In genomic region chr5:134650926-134651325, GRCm38 (mm10) we compare ENCODE assay signal across 8 mouse cellular contexts. TPM values are rescaled to one million over a fixed set of nuclear protein-coding genes. Genes with fewer than 3 reads are reported as not detected.
DNase-seq lines count a peak whose midpoint lies in the region; ATAC-seq and TF ChIP-seq lines count a peak whose summit lies in the region.
"Had no signal": no experiment of that assay in that cellular context is flagged by ENCODE, and none has a peak within 500 bp of the region (broad histone marks: within the 10 kb centered on the region; RNA-seq: fewer than 3 reads in every experiment).

No protein-coding gene starts in this region.

- ATAC-seq in intestine, embryonic 14.5 days (replicated peaks; ENCODE audit: low FRiP score, low TSS enrichment, low read depth), result no peak
- ATAC-seq in intestine, embryonic 16.5 days, result no peak
- no peak; the same call in 1 of the 2 replicates for ATAC-seq in G1E (ENCODE audit: extremely low read depth, insufficient number of reproducible peaks, low FRiP score, poor library complexity, severe bottlenecking)

- H3K4me1 ChIP-seq in intestine, embryonic 14.5 days (replicated peaks; ENCODE audit: control insufficient read depth, insufficient read depth, low read length), result no peaks in the 10 kb centered on the region
- H3K4me1 ChIP-seq in intestine, embryonic 16.5 days (ENCODE audit: control insufficient read depth, insufficient read depth, low read length), result no peaks in the 10 kb centered on the region
- no peaks in the 10 kb centered on the region for H3K4me1 ChIP-seq in G1E (ENCODE audit: insufficient read depth, low read depth, low read length)
- H3K4me1 ChIP-seq: liver, embryonic 15.5 days had no signal

- 46% methylated on average over 4 of the region's 5 CpGs for WGBS in intestine, embryonic 14.5 days
- 39% methylated on average over 4 of the region's 5 CpGs for WGBS in intestine, embryonic 16.5 days

- H3K9ac ChIP-seq in intestine, embryonic 14.5 days (ENCODE audit: low read length), result no peak overlapping the region
- no peak overlapping the region for H3K9ac ChIP-seq in intestine, embryonic 16.5 days (ENCODE audit: low read depth, low read length)
- H3K9ac ChIP-seq: liver, embryonic 15.5 days had no signal

- TF ChIP-seq CTCF in G1E (IDR thresholded peaks at IDR 0.05; ENCODE audit: low read depth, low read length), result peak; percentile 42

- no peaks in the 10 kb centered on the region for H3K9me3 ChIP-seq in intestine, embryonic 14.5 days (ENCODE audit: control insufficient read depth, low read length)
- no peaks in the 10 kb centered on the region for H3K9me3 ChIP-seq in intestine, embryonic 16.5 days (ENCODE audit: control insufficient read depth, low read length)
- no peaks in the 10 kb centered on the region for H3K9me3 ChIP-seq in G1E (replicated peaks)
- H3K9me3 ChIP-seq: liver, embryonic 15.5 days had no signal

- peak; percentile 70 for DNase-seq in intestine, embryonic 14.5 days (ENCODE audit: low spot score)
- DNase-seq in B cell, adult 2 months, result peak; percentile 81
- DNase-seq in G1E (ENCODE audit: low spot score), result no peak
- DNase-seq in embryo, embryonic 11 days, result peak; percentile 29
- peak; percentile 72 to 77 for DNase-seq in lung, adult 18-20 months
- peak; percentile 76 for DNase-seq in splenic B cell, adult 2 months (ENCODE audit: low read depth, low spot score)

- H3K36me3 ChIP-seq in intestine, embryonic 14.5 days (ENCODE audit: control insufficient read depth, insufficient read depth, low read length), result no peaks in the 10 kb centered on the region
- no peaks in the 10 kb centered on the region for H3K36me3 ChIP-seq in intestine, embryonic 16.5 days (ENCODE audit: control insufficient read depth, insufficient read depth, low read length)
- no peaks in the 10 kb centered on the region for H3K36me3 ChIP-seq in G1E (replicated peaks)
- no peaks in the 10 kb centered on the region for H3K36me3 ChIP-seq in splenic B cell, adult 2 months (ENCODE audit: control insufficient read depth, insufficient read depth, low read length, poor library complexity, severe bottlenecking)
- H3K36me3 ChIP-seq: liver, embryonic 15.5 days had no signal

- H3K4me3 ChIP-seq in intestine, embryonic 14.5 days (ENCODE audit: low read depth, low read length), result no peak overlapping the region
- no peak overlapping the region for H3K4me3 ChIP-seq in intestine, embryonic 16.5 days (ENCODE audit: low read length)
- no peak overlapping the region for H3K4me3 ChIP-seq in G1E (ENCODE audit: low read depth, low read length)
- H3K4me3 ChIP-seq: liver, embryonic 15.5 days had no signal

- H3K27me3 ChIP-seq in intestine, embryonic 14.5 days (replicated peaks; ENCODE audit: control insufficient read depth, insufficient read depth, low read length), result no peaks in the 10 kb centered on the region
- no peaks in the 10 kb centered on the region for H3K27me3 ChIP-seq in intestine, embryonic 16.5 days (replicated peaks; ENCODE audit: control insufficient read depth, insufficient read depth, low read length)
- H3K27me3 ChIP-seq in G1E (ENCODE audit: insufficient read depth, low read length), result peaks cover 24% of the 10 kb centered on the region
- H3K27me3 ChIP-seq in splenic B cell, adult 2 months (ENCODE audit: control insufficient read depth, insufficient read depth, low read length, poor library complexity, severe bottlenecking), result no peaks in the 10 kb centered on the region
- H3K27me3 ChIP-seq: liver, embryonic 15.5 days had no signal

- no peak overlapping the region for H3K4me2 ChIP-seq in intestine, embryonic 14.5 days (ENCODE audit: low read length)
- H3K4me2 ChIP-seq in intestine, embryonic 16.5 days (ENCODE audit: low read depth, low read length), result no peak overlapping the region
- H3K4me2 ChIP-seq: liver, embryonic 15.5 days had no signal

- no peak overlapping the region for H3K27ac ChIP-seq in intestine, embryonic 14.5 days (ENCODE audit: low read depth)
- no peak overlapping the region for H3K27ac ChIP-seq in intestine, embryonic 16.5 days (ENCODE audit: low read length)
- H3K27ac ChIP-seq: liver, embryonic 15.5 days had no signal

RNA-seq across cellular contexts. Expression of gene Eif4h, which starts 11.6 kb away (rescaled TPM):
- polyA plus RNA-seq in intestine, embryonic 14.5 days (2014; fragmentation: Nextera tagmentation; extraction: Ambion mirVana), result 437 and 474 TPM in 2 replicates
- 362 and 396 TPM in 2 replicates for polyA plus RNA-seq in intestine, embryonic 16.5 days (2015; fragmentation: Nextera tagmentation; extraction: Ambion mirVana)
- total RNA-seq in G1E (2014; fragmentation: Nextera tagmentation) (326 and 375 TPM in 2 replicates), G1E (2017) (258 and 290 TPM in 2 replicates)
- polyA plus RNA-seq in G1E (2012), result 367 TPM in 2 replicates

RNA-seq across cellular contexts. Expression of gene Lat2, which starts 36.1 kb away (rescaled TPM):
- polyA plus RNA-seq in intestine, embryonic 14.5 days (2014; fragmentation: Nextera tagmentation; extraction: Ambion mirVana), result 1.9 and 2.3 TPM in 2 replicates
- 2.1 and 2.4 TPM in 2 replicates for polyA plus RNA-seq in intestine, embryonic 16.5 days (2015; fragmentation: Nextera tagmentation; extraction: Ambion mirVana)
- total RNA-seq in G1E (2014; fragmentation: Nextera tagmentation), result 1.5 TPM in 1 of 2 replicates, not detected in the other
- 12.8 and 15.0 TPM in 2 replicates for total RNA-seq in G1E (2017)
- polyA plus RNA-seq in G1E (2012), result 0.28 TPM in 1 of 2 replicates, not detected in the other

RNA-seq across cellular contexts. Expression of gene Limk1, which starts 37.5 kb away (rescaled TPM):
- polyA plus RNA-seq in intestine, embryonic 14.5 days (2014; fragmentation: Nextera tagmentation; extraction: Ambion mirVana), result 4.7 and 5.3 TPM in 2 replicates
- polyA plus RNA-seq in intestine, embryonic 16.5 days (2015; fragmentation: Nextera tagmentation; extraction: Ambion mirVana), result 3.4 and 3.8 TPM in 2 replicates
- total RNA-seq in G1E (2014; fragmentation: Nextera tagmentation) (1.3 and 1.4 TPM in 2 replicates), G1E (2017) (1.3 and 1.5 TPM in 2 replicates)
- polyA plus RNA-seq in G1E (2012), result 1.5 and 1.7 TPM in 2 replicates
